Mouse (Mus musculus): ENCODE data around the gene Arfgef3. TPM values are rescaled to one million over a fixed set of nuclear protein-coding genes. Genes with fewer than 3 reads are reported as not detected.

Arfgef3 gene
- total RNA-seq, 2 experiments from 2014 or later: 0.56 to 0.65 TPM

GRCm38 (mm10) chr10:18688234-18688633 is 55.5 kb downstream of the Arfgef3 start:
- DNase-seq: peak in 1 of 2 experiments; percentile 22
- intact Hi-C loops (cut with DNase I): no loop called here

- intact Hi-C loops (cut with DNase I): no loop called here
- DNase-seq: no peak
Measured at GRCm38 (mm10) chr10:18681385-18681954, 62.3 kb downstream of the Arfgef3 start.

GRCm38 (mm10) chr10:18680661-18681384 is 62.9 kb downstream of the Arfgef3 start:
- intact Hi-C loops (cut with DNase I): no loop called here
- no peak for DNase-seq

GRCm38 (mm10) chr10:18678836-18679235 is 64.9 kb downstream of the Arfgef3 start:
- no peak for DNase-seq
- intact Hi-C loops (cut with DNase I): no loop called here

- no peak for DNase-seq
- intact Hi-C loops (cut with DNase I): no loop called here
Measured at GRCm38 (mm10) chr10:18664794-18665193, 79.0 kb downstream of the Arfgef3 start.

- intact Hi-C loops (cut with DNase I): no loop called here
Measured at GRCm38 (mm10) chr10:18664016-18664415, 79.7 kb downstream of the Arfgef3 start.

GRCm38 (mm10) chr10:18661606-18662220 is 82.0 kb downstream of the Arfgef3 start:
- intact Hi-C loops (cut with DNase I): no loop called here
- no peak for DNase-seq

More at GRCm38 (mm10) chr10:18664016-18664415, 79.7 kb downstream of the Arfgef3 start:
- no peak for DNase-seq

GRCm38 (mm10) chr10:18660998-18661397 is 82.8 kb downstream of the Arfgef3 start:
- intact Hi-C loops (cut with DNase I): no loop called here
- no peak for DNase-seq

- intact Hi-C loops (cut with DNase I): no loop called here
- DNase-seq: no peak
Measured at GRCm38 (mm10) chr10:18657588-18657987, 86.2 kb downstream of the Arfgef3 start.

GRCm38 (mm10) chr10:18647069-18647468 is 96.7 kb downstream of the Arfgef3 start:
- intact Hi-C loops (cut with DNase I): no loop called here
- no peak for DNase-seq

GRCm38 (mm10) chr10:18646035-18646434 is 97.7 kb downstream of the Arfgef3 start:
- DNase-seq: no peak
- intact Hi-C loops (cut with DNase I): no loop called here

- intact Hi-C loops (cut with DNase I): no loop called here
- no peak for DNase-seq
Measured at GRCm38 (mm10) chr10:18644346-18644745, 99.4 kb downstream of the Arfgef3 start.

- DNase-seq: no peak
- intact Hi-C loops (cut with DNase I): no loop called here
Measured at GRCm38 (mm10) chr10:18643506-18643905, 100.2 kb downstream of the Arfgef3 start.

GRCm38 (mm10) chr10:18642854-18643253 is 100.9 kb downstream of the Arfgef3 start:
- intact Hi-C loops (cut with DNase I): no loop called here

GRCm38 (mm10) chr10:18640596-18640995 is 103.2 kb downstream of the Arfgef3 start:
- intact Hi-C loops (cut with DNase I): no loop called here
- no peak for DNase-seq

More at GRCm38 (mm10) chr10:18642854-18643253, 100.9 kb downstream of the Arfgef3 start:
- no peak for DNase-seq

- intact Hi-C loops (cut with DNase I): no loop called here
Measured at GRCm38 (mm10) chr10:18635450-18635849, 108.3 kb downstream of the Arfgef3 start.

GRCm38 (mm10) chr10:18634405-18634985 is 109.3 kb downstream of the Arfgef3 start:
- DNase-seq: no peak
- intact Hi-C loops (cut with DNase I): no loop called here

More at GRCm38 (mm10) chr10:18635450-18635849, 108.3 kb downstream of the Arfgef3 start:
- no peak for DNase-seq

GRCm38 (mm10) chr10:18630498-18630897 is 113.3 kb downstream of the Arfgef3 start:
- DNase-seq: no peak
- intact Hi-C loops (cut with DNase I): no loop called here

GRCm38 (mm10) chr10:18627530-18627929 is 116.2 kb downstream of the Arfgef3 start:
- intact Hi-C loops (cut with DNase I): no loop called here
- DNase-seq: no peak

GRCm38 (mm10) chr10:18612796-18613195 is 131.0 kb downstream of the Arfgef3 start:
- no peak for DNase-seq
- intact Hi-C loops (cut with DNase I): no loop called here
